Mouse (Mus musculus) heart, postnatal 0 days (tissue): ENCODE results near the gene Pdpn.

Experiments
- CTCF ChIP-seq: IDR thresholded peaks from 2 replicates; pipeline ENCODE4 v1.5.1; 2016; ENCODE audit warnings: antibody characterized with exemption, control low read depth, low read depth
- EP300 ChIP-seq: IDR thresholded peaks from 2 replicates; pipeline ENCODE4 v1.6.1; 2016; ENCODE audit warnings: antibody characterized with exemption, low read depth

GRCm38 (mm10) chr4:143280166-143280565 lies 19.2 kb downstream of the Pdpn start:
- peak; percentile 38 for TF ChIP-seq CTCF
- TF ChIP-seq EP300 = no peak
